Mouse (Mus musculus): ENCODE data around the gene Creb5. TPM values are rescaled to one million over a fixed set of nuclear protein-coding genes. Genes with fewer than 3 reads are reported as not detected.
A peak's percentile ranks its signal among the peaks of the same experiment; 100 is the strongest.

Gene Creb5
- polyA plus RNA-seq, 1 experiment from 2014 or later, result 4.2 TPM

- no peaks in the 10 kb centered on the region for H3K9me3 ChIP-seq (ENCODE audit: control insufficient read depth, low read length)
- no peaks in the 10 kb centered on the region for H3K36me3 ChIP-seq (ENCODE audit: control insufficient read depth, insufficient read depth, low read length)
- no peak overlapping the region for H3K4me3 ChIP-seq (ENCODE audit: low read length)
- H3K4me1 ChIP-seq (ENCODE audit: control insufficient read depth, insufficient read depth, low read length), result peaks cover 16% of the 10 kb centered on the region
- no peak overlapping the region for H3K27ac ChIP-seq (ENCODE audit: low read depth, low read length)
- 56% methylated on average over 19 of the region's 19 CpGs for WGBS
- no peak for ATAC-seq (ENCODE audit: low FRiP score, low TSS enrichment)
- no peak overlapping the region for H3K9ac ChIP-seq (ENCODE audit: low read depth, low read length)
- no peaks in the 10 kb centered on the region for H3K27me3 ChIP-seq (ENCODE audit: control insufficient read depth, insufficient read depth, low read length)
- no peak overlapping the region for H3K4me2 ChIP-seq (replicated peaks; ENCODE audit: low read depth, low read length)
Measured at GRCm38 (mm10) chr6:53583234-53583875, 296.3 kb downstream of the Creb5 start.

- H3K27ac ChIP-seq (ENCODE audit: low read depth, low read length), result no peak overlapping the region
- ATAC-seq (ENCODE audit: low FRiP score, low TSS enrichment), result no peak
- H3K27me3 ChIP-seq (ENCODE audit: control insufficient read depth, insufficient read depth, low read length), result no peaks in the 10 kb centered on the region
- H3K9me3 ChIP-seq (ENCODE audit: control insufficient read depth, low read length), result no peaks in the 10 kb centered on the region
- peaks cover 16% of the 10 kb centered on the region for H3K4me1 ChIP-seq (ENCODE audit: control insufficient read depth, insufficient read depth, low read length)
- H3K4me2 ChIP-seq (replicated peaks; ENCODE audit: low read depth, low read length), result no peak overlapping the region
- H3K9ac ChIP-seq (ENCODE audit: low read depth, low read length), result no peak overlapping the region
- 36% methylated on average over 10 of the region's 10 CpGs for WGBS
- H3K36me3 ChIP-seq (ENCODE audit: control insufficient read depth, insufficient read depth, low read length), result no peaks in the 10 kb centered on the region
- H3K4me3 ChIP-seq (ENCODE audit: low read length), result no peak overlapping the region
Measured at GRCm38 (mm10) chr6:53584718-53585405, 297.8 kb downstream of the Creb5 start.

GRCm38 (mm10) chr6:53589746-53590145, 302.7 kb downstream of the Creb5 start:
- 74% methylated on average over 6 of the region's 6 CpGs for WGBS
- no peaks in the 10 kb centered on the region for H3K27me3 ChIP-seq (ENCODE audit: control insufficient read depth, insufficient read depth, low read length)
- H3K9me3 ChIP-seq (ENCODE audit: control insufficient read depth, low read length), result no peaks in the 10 kb centered on the region
- no peaks in the 10 kb centered on the region for H3K36me3 ChIP-seq (ENCODE audit: control insufficient read depth, insufficient read depth, low read length)
- no peak overlapping the region for H3K27ac ChIP-seq (ENCODE audit: low read depth, low read length)
- H3K9ac ChIP-seq (ENCODE audit: low read depth, low read length), result no peak overlapping the region
- peaks cover 17% of the 10 kb centered on the region for H3K4me1 ChIP-seq (ENCODE audit: control insufficient read depth, insufficient read depth, low read length)
- no peak for ATAC-seq (ENCODE audit: low FRiP score, low TSS enrichment)
- H3K4me3 ChIP-seq (ENCODE audit: low read length), result no peak overlapping the region
- H3K4me2 ChIP-seq (replicated peaks; ENCODE audit: low read depth, low read length), result no peak overlapping the region

- WGBS, result 83% methylated on average over 5 of the region's 5 CpGs
- H3K9ac ChIP-seq (ENCODE audit: low read depth, low read length), result no peak overlapping the region
- peaks cover 10% of the 10 kb centered on the region for H3K4me1 ChIP-seq (ENCODE audit: control insufficient read depth, insufficient read depth, low read length)
- H3K9me3 ChIP-seq (ENCODE audit: control insufficient read depth, low read length), result no peaks in the 10 kb centered on the region
- no peak overlapping the region for H3K4me2 ChIP-seq (replicated peaks; ENCODE audit: low read depth, low read length)
- no peaks in the 10 kb centered on the region for H3K36me3 ChIP-seq (ENCODE audit: control insufficient read depth, insufficient read depth, low read length)
- no peak for ATAC-seq (ENCODE audit: low FRiP score, low TSS enrichment)
- H3K27me3 ChIP-seq (ENCODE audit: control insufficient read depth, insufficient read depth, low read length), result no peaks in the 10 kb centered on the region
- H3K4me3 ChIP-seq (ENCODE audit: low read length), result no peak overlapping the region
- no peak overlapping the region for H3K27ac ChIP-seq (ENCODE audit: low read depth, low read length)
Measured at GRCm38 (mm10) chr6:53592230-53592629, 305.2 kb downstream of the Creb5 start.

GRCm38 (mm10) chr6:53593603-53594002, 306.5 kb downstream of the Creb5 start:
- no peaks in the 10 kb centered on the region for H3K9me3 ChIP-seq (ENCODE audit: control insufficient read depth, low read length)
- H3K4me1 ChIP-seq (ENCODE audit: control insufficient read depth, insufficient read depth, low read length), result peaks cover 10% of the 10 kb centered on the region
- no peak overlapping the region for H3K4me3 ChIP-seq (ENCODE audit: low read length)
- H3K27me3 ChIP-seq (ENCODE audit: control insufficient read depth, insufficient read depth, low read length), result no peaks in the 10 kb centered on the region
- peak; percentile 77 for ATAC-seq (ENCODE audit: low FRiP score, low TSS enrichment)
- peak overlapping the region; percentile 10; the same call in 1 of the 2 replicates for H3K4me2 ChIP-seq (replicated peaks; ENCODE audit: low read depth, low read length)
- WGBS, result 13% methylated on average over 4 of the region's 4 CpGs
- H3K9ac ChIP-seq (ENCODE audit: low read depth, low read length), result 0 out of 2 replicates have a peak overlapping the region, but pooled peaks have one; percentile 18
- no peaks in the 10 kb centered on the region for H3K36me3 ChIP-seq (ENCODE audit: control insufficient read depth, insufficient read depth, low read length)
- H3K27ac ChIP-seq (ENCODE audit: low read depth, low read length), result no peak overlapping the region

GRCm38 (mm10) chr6:53594316-53594715, 307.2 kb downstream of the Creb5 start:
- Histone ChIP-seq H3K27ac (ENCODE audit: low read depth, low read length) (no peak overlapping the region), H3K4me2 (replicated peaks; ENCODE audit: low read depth, low read length) (no peak overlapping the region), H3K4me3 (ENCODE audit: low read length) (no peak overlapping the region), H3K9ac (ENCODE audit: low read depth, low read length) (no peak overlapping the region), H3K27me3 (ENCODE audit: control insufficient read depth, insufficient read depth, low read length) (no peaks in the 10 kb centered on the region), H3K4me1 (ENCODE audit: control insufficient read depth, insufficient read depth, low read length) (peaks cover 10% of the 10 kb centered on the region), H3K36me3 (ENCODE audit: control insufficient read depth, insufficient read depth, low read length) (no peaks in the 10 kb centered on the region), H3K9me3 (ENCODE audit: control insufficient read depth, low read length) (no peaks in the 10 kb centered on the region)
- 24% methylated on average over 4 of the region's 4 CpGs for WGBS
- ATAC-seq (ENCODE audit: low FRiP score, low TSS enrichment), result peak; percentile 55; the same call in 1 of the 2 replicates

GRCm38 (mm10) chr6:53596402-53596801, 309.3 kb downstream of the Creb5 start:
- no peak for ATAC-seq (ENCODE audit: low FRiP score, low TSS enrichment)
- Histone ChIP-seq H3K9me3 (ENCODE audit: control insufficient read depth, low read length) (no peaks in the 10 kb centered on the region), H3K36me3 (ENCODE audit: control insufficient read depth, insufficient read depth, low read length) (no peaks in the 10 kb centered on the region), H3K4me2 (replicated peaks; ENCODE audit: low read depth, low read length) (no peak overlapping the region), H3K27me3 (ENCODE audit: control insufficient read depth, insufficient read depth, low read length) (no peaks in the 10 kb centered on the region), H3K9ac (ENCODE audit: low read depth, low read length) (no peak overlapping the region), H3K4me1 (ENCODE audit: control insufficient read depth, insufficient read depth, low read length) (peaks cover 10% of the 10 kb centered on the region), H3K4me3 (ENCODE audit: low read length) (no peak overlapping the region), H3K27ac (ENCODE audit: low read depth, low read length) (no peak overlapping the region)
- 72% methylated on average over 2 of the region's 2 CpGs for WGBS

GRCm38 (mm10) chr6:53603041-53603440, 316.0 kb downstream of the Creb5 start:
- H3K4me2 ChIP-seq (replicated peaks; ENCODE audit: low read depth, low read length), result no peak overlapping the region
- WGBS, result 82% methylated on average over 3 of the region's 3 CpGs
- H3K4me3 ChIP-seq (ENCODE audit: low read length), result no peak overlapping the region
- no peak for ATAC-seq (ENCODE audit: low FRiP score, low TSS enrichment)
- no peaks in the 10 kb centered on the region for H3K9me3 ChIP-seq (ENCODE audit: control insufficient read depth, low read length)
- H3K9ac ChIP-seq (ENCODE audit: low read depth, low read length), result no peak overlapping the region
- H3K27ac ChIP-seq (ENCODE audit: low read depth, low read length), result no peak overlapping the region
- no peaks in the 10 kb centered on the region; the same call in 1 of the 2 replicates for H3K27me3 ChIP-seq (ENCODE audit: control insufficient read depth, insufficient read depth, low read length)
- no peaks in the 10 kb centered on the region for H3K4me1 ChIP-seq (ENCODE audit: control insufficient read depth, insufficient read depth, low read length)
- H3K36me3 ChIP-seq (ENCODE audit: control insufficient read depth, insufficient read depth, low read length), result no peaks in the 10 kb centered on the region

GRCm38 (mm10) chr6:53603695-53604094, 316.6 kb downstream of the Creb5 start:
- no peak for ATAC-seq (ENCODE audit: low FRiP score, low TSS enrichment)
- H3K36me3 ChIP-seq (ENCODE audit: control insufficient read depth, insufficient read depth, low read length), result no peaks in the 10 kb centered on the region
- H3K4me1 ChIP-seq (ENCODE audit: control insufficient read depth, insufficient read depth, low read length), result no peaks in the 10 kb centered on the region
- no peak overlapping the region for H3K4me3 ChIP-seq (ENCODE audit: low read length)
- H3K4me2 ChIP-seq (replicated peaks; ENCODE audit: low read depth, low read length), result no peak overlapping the region
- 91% methylated on average over 5 of the region's 5 CpGs for WGBS
- H3K9ac ChIP-seq (ENCODE audit: low read depth, low read length), result no peak overlapping the region
- no peak overlapping the region for H3K27ac ChIP-seq (ENCODE audit: low read depth, low read length)
- no peaks in the 10 kb centered on the region; the same call in 1 of the 2 replicates for H3K27me3 ChIP-seq (ENCODE audit: control insufficient read depth, insufficient read depth, low read length)
- no peaks in the 10 kb centered on the region for H3K9me3 ChIP-seq (ENCODE audit: control insufficient read depth, low read length)

Measured in kidney, embryonic 14.5 days (tissue).